Mouse (Mus musculus) embryonic facial prominence, embryonic 15.5 days (tissue): Measurements from ENCODE around the gene Slc9a9. TPM values are rescaled to one million over a fixed set of nuclear protein-coding genes. Genes with fewer than 3 reads are reported as not detected.

Experiments
- ATAC-seq: fragments of 200-750 bp; cut with Nextera tagmentation; 2 replicates; pipeline ENCODE4 v1.8.0; 2017; ENCODE audit warnings: low read depth, moderate TSS enrichment; ENCODE audit not compliant: insufficient number of reproducible peaks, low FRiP score, low TSS enrichment
- H3K27ac ChIP-seq: fragments of 300-500 bp; sonication (generic); replicated peaks from 2 replicates; pipeline ENCODE4 v1.5.1; 2015; ENCODE audit warnings: mild to moderate bottlenecking, inconsistent platforms
- H3K27me3 ChIP-seq: fragments of 300-500 bp; sonication (generic); 2 replicates; pipeline ENCODE4 v1.6.1; 2015; ENCODE audit warnings: inconsistent platforms
- H3K36me3 ChIP-seq: fragments of 300-500 bp; sonication (generic); 2 replicates; pipeline ENCODE4 v1.6.1; 2015; ENCODE audit warnings: mild to moderate bottlenecking, inconsistent platforms
- H3K4me1 ChIP-seq: fragments of 300-500 bp; sonication (generic); 2 replicates; pipeline ENCODE4 v1.6.1; 2015; ENCODE audit warnings: inconsistent platforms
- H3K4me2 ChIP-seq: fragments of 300-500 bp; sonication (generic); replicated peaks from 2 replicates; pipeline ENCODE4 v1.6.1; 2015; ENCODE audit warnings: mild to moderate bottlenecking, inconsistent platforms
- H3K4me3 ChIP-seq: fragments of 300-500 bp; sonication (generic); replicated peaks from 2 replicates; pipeline ENCODE4 v1.5.1; 2015; ENCODE audit warnings: mild to moderate bottlenecking, inconsistent platforms
- H3K9ac ChIP-seq: fragments of 300-500 bp; sonication (generic); 2 replicates; pipeline ENCODE4 v1.6.1; 2015; ENCODE audit warnings: inconsistent platforms
- H3K9me3 ChIP-seq: fragments of 300-500 bp; sonication (generic); replicated peaks from 2 replicates; pipeline ENCODE4 v1.6.1; 2016; ENCODE audit warnings: inconsistent platforms
- WGBS: fragments of 180-500 bp; shearing (Covaris S2); methylation state at CpG from one replicate; pipeline ENCODE4 v1.1.7; 2015; 5-methylcytosine and 5-hydroxymethylcytosine counted together
- polyA plus RNA-seq: library from polyadenylated mRNA; unstranded; fragments of >200 nt; fragmentation: Nextera tagmentation; extraction: Ambion mirVana; gene quantifications from 2 replicates; pipeline ENCODE4 v1.2.1, GENCODE M21; 2015

The Slc9a9 gene
- polyA plus RNA-seq, 1 experiment from 2014 or later, result 7.4 TPM

GRCm38 (mm10) chr9:94734320-94734719, 64.6 kb downstream of the Slc9a9 start:
- H3K4me1 ChIP-seq, result no peaks in the 10 kb centered on the region
- H3K9me3 ChIP-seq, result no peaks in the 10 kb centered on the region
- 64% methylated on average over 1 of the region's 1 CpGs for WGBS
- no peak for ATAC-seq
- H3K27ac ChIP-seq, result no peak overlapping the region
- no peak overlapping the region for H3K9ac ChIP-seq
- H3K27me3 ChIP-seq, result no peaks in the 10 kb centered on the region; the same call in 1 of the 2 replicates
- no peak overlapping the region for H3K4me2 ChIP-seq
- H3K36me3 ChIP-seq, result no peaks in the 10 kb centered on the region
- no peak overlapping the region for H3K4me3 ChIP-seq

GRCm38 (mm10) chr9:94737226-94737625, 67.5 kb downstream of the Slc9a9 start:
- Histone ChIP-seq H3K9me3 (no peaks in the 10 kb centered on the region), H3K4me3 (no peak overlapping the region), H3K27me3 (no peaks in the 10 kb centered on the region; the same call in 1 of the 2 replicates), H3K4me2 (no peak overlapping the region), H3K36me3 (no peaks in the 10 kb centered on the region), H3K4me1 (no peaks in the 10 kb centered on the region), H3K9ac (no peak overlapping the region), H3K27ac (no peak overlapping the region)
- WGBS, result 65% methylated on average over 5 of the region's 5 CpGs
- ATAC-seq, result no peak

GRCm38 (mm10) chr9:94738555-94739427, 69.1 kb downstream of the Slc9a9 start:
- Histone ChIP-seq H3K36me3 (no peaks in the 10 kb centered on the region), H3K9me3 (no peaks in the 10 kb centered on the region), H3K4me2 (no peak overlapping the region), H3K27ac (no peak overlapping the region), H3K27me3 (no peaks in the 10 kb centered on the region; the same call in 1 of the 2 replicates), H3K4me1 (no peaks in the 10 kb centered on the region), H3K4me3 (no peak overlapping the region), H3K9ac (no peak overlapping the region)
- 43% methylated on average over 6 of the region's 6 CpGs for WGBS
- no peak for ATAC-seq

- H3K4me2 ChIP-seq, result no peak overlapping the region
- no peaks in the 10 kb centered on the region for H3K36me3 ChIP-seq
- no peak for ATAC-seq
- H3K4me1 ChIP-seq, result no peaks in the 10 kb centered on the region
- H3K9ac ChIP-seq, result no peak overlapping the region
- no peak overlapping the region for H3K27ac ChIP-seq
- WGBS, result 62% methylated on average over 3 of the region's 3 CpGs
- no peaks in the 10 kb centered on the region; the same call in 1 of the 2 replicates for H3K27me3 ChIP-seq
- H3K4me3 ChIP-seq, result no peak overlapping the region
- H3K9me3 ChIP-seq, result no peaks in the 10 kb centered on the region
Measured at GRCm38 (mm10) chr9:94740841-94741240, 71.1 kb downstream of the Slc9a9 start.

- H3K4me1 ChIP-seq, result no peaks in the 10 kb centered on the region
- WGBS, result 85% methylated on average over 1 of the region's 1 CpGs
Measured at GRCm38 (mm10) chr9:94743291-94743690, 73.6 kb downstream of the Slc9a9 start.

GRCm38 (mm10) chr9:94748503-94748902, 78.8 kb downstream of the Slc9a9 start:
- no peak for ATAC-seq
- Histone ChIP-seq H3K27ac (no peak overlapping the region), H3K4me1 (no peaks in the 10 kb centered on the region), H3K9ac (no peak overlapping the region), H3K27me3 (no peaks in the 10 kb centered on the region), H3K9me3 (no peaks in the 10 kb centered on the region), H3K4me2 (no peak overlapping the region), H3K4me3 (no peak overlapping the region), H3K36me3 (no peaks in the 10 kb centered on the region)
- 63% methylated on average over 2 of the region's 2 CpGs for WGBS

More at GRCm38 (mm10) chr9:94743291-94743690, 73.6 kb downstream of the Slc9a9 start:
- Histone ChIP-seq H3K27ac (no peak overlapping the region), H3K36me3 (no peaks in the 10 kb centered on the region), H3K4me2 (no peak overlapping the region), H3K9ac (no peak overlapping the region), H3K27me3 (no peaks in the 10 kb centered on the region), H3K4me3 (no peak overlapping the region), H3K9me3 (no peaks in the 10 kb centered on the region)
- no peak for ATAC-seq

GRCm38 (mm10) chr9:94750187-94750586, 80.5 kb downstream of the Slc9a9 start:
- H3K9ac ChIP-seq, result no peak overlapping the region
- no peak for ATAC-seq
- no peak overlapping the region for H3K4me2 ChIP-seq
- 43% methylated on average over 8 of the region's 8 CpGs for WGBS
- H3K27me3 ChIP-seq, result no peaks in the 10 kb centered on the region
- no peaks in the 10 kb centered on the region for H3K4me1 ChIP-seq
- no peak overlapping the region for H3K4me3 ChIP-seq
- no peaks in the 10 kb centered on the region for H3K9me3 ChIP-seq
- H3K27ac ChIP-seq, result no peak overlapping the region
- H3K36me3 ChIP-seq, result no peaks in the 10 kb centered on the region

GRCm38 (mm10) chr9:94750935-94751637, 81.4 kb downstream of the Slc9a9 start:
- no peak for ATAC-seq
- no peak overlapping the region for H3K4me3 ChIP-seq
- no peak overlapping the region for H3K27ac ChIP-seq
- no peaks in the 10 kb centered on the region for H3K9me3 ChIP-seq
- no peak overlapping the region for H3K9ac ChIP-seq
- no peaks in the 10 kb centered on the region for H3K27me3 ChIP-seq
- 75% methylated on average over 19 of the region's 19 CpGs for WGBS
- H3K36me3 ChIP-seq, result no peaks in the 10 kb centered on the region
- H3K4me2 ChIP-seq, result no peak overlapping the region
- no peaks in the 10 kb centered on the region for H3K4me1 ChIP-seq

GRCm38 (mm10) chr9:94751638-94752021, 81.9 kb downstream of the Slc9a9 start:
- no peak overlapping the region for H3K4me2 ChIP-seq
- H3K4me1 ChIP-seq, result no peaks in the 10 kb centered on the region
- no peak overlapping the region for H3K27ac ChIP-seq
- no peaks in the 10 kb centered on the region for H3K36me3 ChIP-seq
- WGBS, result 62% methylated on average over 10 of the region's 10 CpGs
- no peak overlapping the region for H3K4me3 ChIP-seq
- H3K9me3 ChIP-seq, result no peaks in the 10 kb centered on the region
- H3K27me3 ChIP-seq, result no peaks in the 10 kb centered on the region
- ATAC-seq, result no peak; the same call in 1 of the 2 replicates
- no peak overlapping the region for H3K9ac ChIP-seq

GRCm38 (mm10) chr9:94752121-94752520, 82.4 kb downstream of the Slc9a9 start:
- Histone ChIP-seq H3K27me3 (no peaks in the 10 kb centered on the region), H3K4me1 (no peaks in the 10 kb centered on the region), H3K4me2 (no peak overlapping the region), H3K36me3 (no peaks in the 10 kb centered on the region), H3K27ac (no peak overlapping the region), H3K9me3 (no peaks in the 10 kb centered on the region), H3K4me3 (no peak overlapping the region), H3K9ac (no peak overlapping the region)
- no peak for ATAC-seq
- 78% methylated on average over 3 of the region's 3 CpGs for WGBS

- Histone ChIP-seq H3K27me3 (no peaks in the 10 kb centered on the region), H3K36me3 (no peaks in the 10 kb centered on the region), H3K4me1 (no peaks in the 10 kb centered on the region), H3K9ac (no peak overlapping the region), H3K4me2 (no peak overlapping the region), H3K4me3 (no peak overlapping the region), H3K27ac (no peak overlapping the region), H3K9me3 (no peaks in the 10 kb centered on the region)
- 51% methylated on average over 5 of the region's 5 CpGs for WGBS
- no peak for ATAC-seq
Measured at GRCm38 (mm10) chr9:94759904-94760303, 90.2 kb downstream of the Slc9a9 start.
